Mouse (Mus musculus) stomach, postnatal 0 days (tissue): Measurements from ENCODE around the gene Zfp597.

Source experiments
- CTCF ChIP-seq: IDR thresholded peaks from 2 replicates; pipeline ENCODE4 v1.5.1; 2016; ENCODE audit warnings: antibody characterized with exemption, low read depth, mild to moderate bottlenecking, moderate library complexity
- EP300 ChIP-seq: optimal IDR thresholded peaks from 2 replicates; pipeline ENCODE3; 2016; ENCODE audit warnings: antibody characterized with exemption

GRCm38 (mm10) chr16:3829727-3830126 is 54.6 kb downstream of the Zfp597 start:
- TF ChIP-seq CTCF (no peak), EP300 (no peak)
